Mouse (Mus musculus) spleen, postnatal 14 days (tissue): ENCODE results near the gene Cdc14b.
"Not testable (repeated sequence)": the region's sequence is repeated elsewhere in the genome, so short reads cannot be mapped to it uniquely, and the experiment has no call there.

Experiments used
- DNase-seq, 2 experiments: peaks; one replicate each; pipeline ENCODE4 v3.0.0; 2021 to 2022; ENCODE audit warnings: low spot score in 2 of 2

Cdc14b gene

GRCm38 (mm10) chr13:64273891-64274844, 922 bp downstream of the Cdc14b start:
- DNase-seq, result no peak

GRCm38 (mm10) chr13:64273352-64273751, 1.7 kb downstream of the Cdc14b start:
- no peak for DNase-seq

- no peak for DNase-seq
Observed at GRCm38 (mm10) chr13:64268384-64268783, 6.7 kb downstream of the Cdc14b start.

- no peak for DNase-seq
Observed at GRCm38 (mm10) chr13:64267151-64267550, 7.9 kb downstream of the Cdc14b start.

GRCm38 (mm10) chr13:64264586-64264985, 10.5 kb downstream of the Cdc14b start:
- no peak for DNase-seq

GRCm38 (mm10) chr13:64259903-64260302, 15.2 kb downstream of the Cdc14b start:
- DNase-seq, result no peak

- DNase-seq, result no peak
Observed at GRCm38 (mm10) chr13:64258516-64258821, 16.6 kb downstream of the Cdc14b start.

- no peak for DNase-seq
Observed at GRCm38 (mm10) chr13:64257814-64258515, 17.1 kb downstream of the Cdc14b start.

- DNase-seq, result no peak
Observed at GRCm38 (mm10) chr13:64257010-64257813, 17.9 kb downstream of the Cdc14b start.

- DNase-seq, result not testable (repeated sequence)
Observed at GRCm38 (mm10) chr13:64254185-64254584, 20.9 kb downstream of the Cdc14b start.

- DNase-seq, result no peak
Observed at GRCm38 (mm10) chr13:64253697-64254096, 21.4 kb downstream of the Cdc14b start.

GRCm38 (mm10) chr13:64252147-64252546, 22.9 kb downstream of the Cdc14b start:
- no peak for DNase-seq

- peak in 1 of 2 experiments; percentile 21 for DNase-seq
Observed at GRCm38 (mm10) chr13:64250363-64250762, 24.7 kb downstream of the Cdc14b start.

GRCm38 (mm10) chr13:64248775-64249524, 26.1 kb downstream of the Cdc14b start:
- peak; percentile 80 to 89 for DNase-seq

- peak; percentile 41 to 51 for DNase-seq
Observed at GRCm38 (mm10) chr13:64248161-64248774, 26.8 kb downstream of the Cdc14b start.

GRCm38 (mm10) chr13:64246106-64246505, 29.0 kb downstream of the Cdc14b start:
- DNase-seq, result no peak

- no peak for DNase-seq
Observed at GRCm38 (mm10) chr13:64244685-64245261, 30.3 kb downstream of the Cdc14b start.

- no peak for DNase-seq
Observed at GRCm38 (mm10) chr13:64242721-64243120, 32.4 kb downstream of the Cdc14b start.

GRCm38 (mm10) chr13:64240626-64241025, 34.5 kb downstream of the Cdc14b start:
- DNase-seq, result no peak

- no peak for DNase-seq
Observed at GRCm38 (mm10) chr13:64237681-64238157, 37.4 kb downstream of the Cdc14b start.
